Mouse (Mus musculus) embryonic stem cell, embryonic (primary cell): ENCODE data around the gene Adgrg6.

Experiments used
- CTCF ChIA-PET, 4 experiments: fragments of 300-600 bp in 2 of 4; fragments of 350-600 bp in 2 of 4; sonication (Branson Sonifier 250); formaldehyde crosslinking; loops; one replicate each; lab custom pipeline; 2022; ENCODE audit warnings: inconsistent platforms in 2 of 4; lab: Charles Lee
- POLR2A ChIA-PET, 4 experiments: fragments of 300-600 bp in 2 of 4; fragments of 350-600 bp in 2 of 4; sonication (Branson Sonifier 250); formaldehyde crosslinking; loops; one replicate each; lab custom pipeline; 2022; ENCODE audit warnings: antibody characterized with exemption in 4 of 4, inconsistent platforms in 1 of 4; lab: Charles Lee

The Adgrg6 gene

DNA sequence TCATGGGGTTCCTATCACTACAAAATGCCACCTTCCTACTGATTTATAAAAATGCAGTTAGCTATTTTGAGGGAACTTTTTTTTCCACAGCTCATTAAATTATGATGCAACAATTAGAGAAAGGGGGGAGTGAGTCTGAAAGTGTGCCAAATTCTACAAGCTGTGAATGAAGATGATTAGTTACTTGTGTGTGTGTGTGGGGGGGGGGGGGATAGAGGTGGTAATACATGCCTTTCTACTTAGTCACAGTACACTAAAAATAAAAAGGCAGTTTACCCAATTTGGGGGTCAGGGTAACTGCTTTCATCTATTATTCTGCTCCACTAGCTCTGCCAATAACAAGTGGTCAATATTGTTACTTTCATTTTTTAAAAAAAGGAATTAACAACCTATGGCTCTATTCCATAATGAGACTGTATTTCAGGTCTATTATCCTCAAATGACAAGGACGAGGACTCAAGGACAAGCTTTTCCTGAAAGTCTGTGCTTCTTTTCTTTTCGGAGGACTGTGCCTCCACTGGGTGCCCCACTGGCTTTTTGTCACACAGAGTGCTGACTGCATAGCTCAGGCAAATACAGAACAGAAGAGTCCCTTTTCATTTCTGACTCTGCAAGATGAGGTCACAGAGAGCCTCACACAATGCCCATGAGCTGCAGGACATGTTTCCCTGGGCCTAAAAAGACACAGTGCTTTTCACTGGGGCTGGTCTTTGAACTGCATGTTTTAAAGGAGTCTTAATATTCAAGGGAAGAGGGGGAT lies 33.4 kb downstream of the Adgrg6 start:
- POLR2A ChIA-PET = no interaction called here

DNA sequence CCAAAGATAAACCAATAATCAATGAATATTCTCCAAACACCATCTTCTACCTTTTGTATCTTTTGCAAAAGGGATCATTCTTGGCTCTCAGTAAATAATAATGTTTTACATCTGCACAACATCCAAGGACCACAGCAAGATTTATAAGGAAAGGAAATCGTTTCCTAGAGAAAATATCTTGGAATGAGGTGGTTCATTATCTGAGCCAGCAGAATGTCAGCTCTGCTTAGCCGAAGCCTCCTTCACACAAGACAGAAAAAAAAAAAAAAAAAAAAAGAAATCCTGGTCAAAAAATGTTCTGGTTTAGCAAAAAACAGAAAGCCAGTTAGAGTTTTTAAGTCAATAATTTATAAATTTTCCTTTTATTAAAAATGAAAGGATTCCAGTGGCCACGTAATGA lies 34.3 kb downstream of the Adgrg6 start:
- CTCF ChIA-PET = no interaction called here
- POLR2A ChIA-PET = no interaction called here

More for the DNA sequence above, 33.4 kb downstream of the Adgrg6 start:
- CTCF ChIA-PET = interaction anchor here in 1 of 4 experiments (0.5 kb wide), 1 partner anchor 108 kb away, joined by 3 read pairs; no protein-coding TSS in a partner anchor

DNA sequence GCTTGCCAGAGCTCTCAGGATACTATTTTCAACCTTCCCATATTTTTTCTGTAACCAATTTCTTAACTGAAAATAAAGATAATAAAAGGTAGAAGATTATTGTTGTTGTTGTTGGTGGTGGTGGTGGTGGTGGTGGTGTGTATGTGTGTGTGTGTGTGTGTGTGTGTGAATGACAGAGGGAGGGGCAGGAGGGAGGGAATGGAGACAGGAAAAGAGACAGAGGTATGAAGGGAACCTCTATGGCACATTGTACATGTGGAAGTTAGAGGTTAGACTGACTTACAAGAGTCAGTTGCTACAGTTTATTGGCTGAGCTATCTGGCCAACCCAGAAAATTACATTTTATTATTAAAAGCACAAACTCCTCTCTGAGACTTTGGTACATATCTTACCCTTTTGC lies 49.8 kb downstream of the Adgrg6 start:
- ChIA-PET CTCF (interaction anchor here in 1 of 4 experiments (0.6 kb wide), 1 partner anchor 92 kb away, joined by 6 read pairs; no protein-coding TSS in a partner anchor), POLR2A (no interaction called here)

DNA sequence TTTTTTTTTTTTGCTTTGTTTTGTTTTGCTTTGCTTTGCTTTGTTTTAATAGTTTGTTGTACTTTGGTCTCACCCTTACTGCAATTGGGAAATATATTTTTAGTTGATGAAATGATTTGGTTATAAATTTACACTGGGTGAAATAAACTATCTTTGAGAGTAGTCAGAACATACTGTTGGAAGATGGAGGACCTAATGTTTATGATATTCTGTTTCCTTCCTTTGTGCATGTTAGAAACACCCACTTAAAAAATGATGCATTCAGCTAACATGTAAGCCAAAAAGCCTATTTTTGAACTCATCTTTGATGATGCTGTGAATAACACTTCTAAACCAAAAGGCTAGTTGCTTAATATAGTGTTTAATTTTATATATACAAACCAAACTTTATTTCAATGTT lies 50.3 kb downstream of the Adgrg6 start:
- ChIA-PET CTCF (interaction anchor here in 1 of 4 experiments (0.6 kb wide), 1 partner anchor 91 kb away, joined by 6 read pairs; no protein-coding TSS in a partner anchor), POLR2A (no interaction called here)

DNA sequence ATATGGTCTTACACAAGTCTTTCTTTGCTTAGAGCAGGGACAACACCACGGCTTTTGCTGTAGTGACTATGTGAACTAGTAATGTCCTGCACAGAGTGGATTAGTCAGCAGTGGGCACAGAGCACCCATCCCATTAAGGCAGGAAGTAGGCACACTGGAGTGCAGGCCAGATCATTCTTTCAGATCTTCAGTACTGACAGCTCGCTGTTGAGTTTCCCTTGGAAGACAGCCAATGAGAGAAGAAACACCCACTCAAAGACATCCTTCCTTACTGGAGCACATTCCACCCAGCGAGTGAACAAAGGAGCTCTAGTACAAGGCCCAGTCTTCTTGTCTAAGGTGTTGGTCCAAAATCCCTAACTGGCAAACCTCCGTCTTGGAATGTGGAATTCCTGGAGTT lies 53.6 kb downstream of the Adgrg6 start:
- POLR2A ChIA-PET = no interaction called here
- CTCF ChIA-PET = no interaction called here

DNA sequence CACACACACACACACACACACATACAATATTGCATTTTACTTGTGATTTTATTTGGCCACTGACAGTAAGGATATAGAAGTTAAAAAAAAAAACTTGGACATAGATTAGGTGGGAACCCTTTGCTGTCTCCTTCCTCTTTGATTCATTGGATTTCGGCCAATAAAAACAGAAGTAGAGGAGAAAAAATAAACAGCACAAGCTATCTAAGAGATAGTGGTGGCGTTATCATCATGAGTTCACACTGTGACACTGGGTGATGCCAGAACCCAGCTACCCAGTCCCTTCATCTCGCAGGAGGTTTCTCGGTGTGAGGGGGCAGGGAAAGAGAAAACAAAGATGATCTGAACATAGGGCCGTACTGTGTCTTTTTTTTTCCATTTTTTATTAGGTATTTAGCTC lies 62.2 kb downstream of the Adgrg6 start:
- POLR2A ChIA-PET = interaction anchor here in 2 of 4 experiments (0.6 to 0.7 kb wide), 2 partner anchors 1058 to 1640 kb away, joined by 3 to 4 read pairs; no protein-coding TSS in a partner anchor
- CTCF ChIA-PET = no interaction called here

DNA sequence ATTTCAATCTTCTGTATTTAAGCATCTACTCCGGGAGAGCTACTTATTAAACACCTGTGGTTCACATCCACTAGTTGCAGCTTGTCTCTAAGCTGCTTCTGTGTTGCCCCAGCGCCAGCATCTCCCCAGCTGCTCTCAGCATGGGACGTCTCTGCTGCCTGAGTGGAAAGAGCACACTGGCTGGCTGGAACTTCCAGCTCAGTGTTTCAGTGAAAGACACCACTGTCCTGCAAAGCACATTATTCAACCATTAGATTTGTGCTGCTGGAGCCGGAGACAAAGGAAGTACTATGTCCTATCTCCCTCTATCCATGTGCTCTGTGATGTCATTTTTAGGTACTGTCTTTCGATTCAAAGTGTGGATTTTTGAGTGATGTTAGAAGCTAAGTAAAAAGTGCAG lies 63.0 kb downstream of the Adgrg6 start:
- ChIA-PET CTCF (interaction anchor here in 2 of 4 experiments (0.5 to 1.0 kb wide), 2 partner anchors 41 to 79 kb away, joined by 3 to 4 read pairs; no protein-coding TSS in a partner anchor), POLR2A (interaction anchor here in 1 of 4 experiments (0.7 kb wide), 1 partner anchor 1057 kb away, joined by 3 read pairs; no protein-coding TSS in a partner anchor)

DNA sequence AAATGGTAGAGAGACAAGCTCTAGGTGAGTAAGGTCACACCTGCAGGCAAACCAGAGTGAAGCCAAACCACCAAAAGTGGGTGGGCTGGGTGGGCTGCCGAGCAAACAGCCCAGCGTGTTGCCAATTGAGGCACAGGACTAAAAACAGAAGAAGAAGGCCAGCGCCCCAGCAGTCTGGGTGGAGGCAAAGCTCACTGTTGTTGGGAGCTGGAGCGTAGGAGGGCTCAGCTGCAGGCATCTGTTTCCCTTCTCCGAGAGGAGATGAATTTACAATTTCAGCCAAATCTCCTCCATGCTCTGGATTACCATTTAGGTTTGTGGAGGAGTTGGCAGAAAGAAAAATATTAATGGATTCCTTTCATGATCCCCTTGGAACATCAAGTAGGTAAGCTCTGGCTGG lies 64.5 kb downstream of the Adgrg6 start:
- POLR2A ChIA-PET = interaction anchor here in 1 of 4 experiments (1.2 kb wide), 1 partner anchor 21 kb away, joined by 4 read pairs; no protein-coding TSS in a partner anchor

DNA sequence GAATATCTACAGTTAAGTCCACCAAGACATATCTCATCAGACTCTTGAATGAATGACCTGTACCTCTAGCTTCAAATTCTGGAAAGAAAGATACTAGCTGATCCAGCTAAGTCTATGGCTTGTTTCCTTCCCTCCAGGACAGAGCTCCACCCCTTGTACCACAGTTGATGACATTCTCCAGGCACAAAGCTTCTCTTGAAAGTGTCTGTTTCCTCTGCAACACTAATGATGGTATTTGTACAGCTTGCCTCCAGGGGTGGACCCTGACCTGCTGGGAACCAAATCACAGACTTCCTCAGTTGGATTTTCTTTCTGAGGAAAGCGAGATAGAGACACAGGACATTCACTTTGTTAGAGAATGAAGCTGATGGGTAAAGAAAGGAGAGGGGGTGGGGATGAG lies 69.1 kb downstream of the Adgrg6 start:
- CTCF ChIA-PET = no interaction called here
- POLR2A ChIA-PET = no interaction called here

More for the DNA sequence above, 64.5 kb downstream of the Adgrg6 start:
- CTCF ChIA-PET = no interaction called here

DNA sequence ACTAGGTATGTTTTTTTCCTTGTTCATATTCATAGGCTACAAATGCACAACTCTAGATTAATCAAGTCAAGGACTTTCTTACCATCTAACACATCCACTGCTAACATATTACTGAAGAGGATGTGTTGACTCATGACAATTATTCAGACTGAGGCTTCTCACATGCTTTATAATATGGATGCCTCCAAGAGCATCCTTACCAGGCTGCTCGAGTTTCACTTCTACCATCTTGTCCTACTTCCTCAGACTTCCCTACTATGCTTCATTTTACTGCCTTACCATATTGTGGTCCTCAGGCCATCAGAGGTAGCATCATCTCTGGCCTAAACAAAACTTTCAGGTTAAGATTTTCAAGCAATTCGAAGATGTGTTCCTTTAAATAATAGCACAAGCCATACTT lies 69.8 kb downstream of the Adgrg6 start:
- CTCF ChIA-PET = no interaction called here
- POLR2A ChIA-PET = no interaction called here

DNA sequence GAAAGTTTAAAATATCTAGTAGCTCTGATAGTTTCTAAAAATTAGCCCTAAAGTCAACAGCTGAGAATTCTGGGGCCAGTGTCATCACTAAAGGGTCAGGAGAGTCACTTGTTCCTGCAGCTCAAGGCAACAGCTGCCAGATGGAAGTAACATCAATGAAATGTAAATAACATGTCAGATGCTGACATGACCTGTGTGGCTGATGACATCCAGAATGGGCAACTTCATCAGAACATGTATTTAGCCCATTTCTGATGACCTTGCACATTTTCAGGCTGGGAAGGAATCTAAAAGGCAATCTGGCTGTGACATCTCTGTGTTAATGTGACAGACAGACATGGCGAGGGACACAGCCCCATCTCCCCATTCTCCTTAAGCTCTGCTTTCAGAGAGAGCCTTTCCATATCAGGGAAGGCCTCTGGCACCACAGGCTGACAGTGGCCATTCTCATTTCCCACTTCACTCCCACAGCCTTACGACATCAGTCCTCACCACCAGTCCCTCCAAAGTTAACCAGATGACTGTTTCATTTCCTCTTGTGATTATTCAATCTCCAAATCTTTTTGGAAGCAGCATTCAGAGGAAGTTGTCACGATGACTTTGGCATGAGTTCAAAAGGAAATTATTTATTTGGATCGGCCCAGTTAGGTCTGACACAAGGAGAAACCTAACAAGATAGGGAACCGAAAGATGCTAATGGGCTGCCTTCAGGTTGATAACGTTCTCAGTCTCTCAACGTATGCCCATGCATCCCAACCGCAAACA lies 70.7 kb downstream of the Adgrg6 start:
- CTCF ChIA-PET = no interaction called here
- POLR2A ChIA-PET = no interaction called here

DNA sequence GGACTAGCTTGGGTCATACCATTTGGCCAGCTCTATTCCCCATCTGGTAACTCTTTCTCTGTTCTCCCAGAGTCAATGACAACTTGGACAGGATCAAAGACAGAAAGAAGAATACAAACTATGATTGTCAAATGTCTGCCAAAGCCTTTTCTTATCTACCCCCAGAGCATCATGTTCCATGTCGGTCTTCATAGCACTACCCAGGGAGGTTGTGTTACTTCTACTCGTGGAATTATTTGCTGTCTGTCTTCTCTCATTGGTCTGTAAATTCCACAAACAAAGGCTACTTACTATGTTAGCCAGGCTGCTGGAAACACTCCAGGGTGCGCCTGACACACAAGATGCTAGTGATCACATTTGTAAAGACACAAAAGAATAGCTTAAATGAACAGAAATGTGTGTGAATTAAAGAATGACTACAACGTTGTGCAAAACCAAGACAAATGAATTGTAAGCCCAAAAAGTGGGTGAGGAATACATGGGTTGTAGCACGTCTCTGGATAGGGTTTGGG lies 74.4 kb downstream of the Adgrg6 start:
- CTCF ChIA-PET = no interaction called here
- POLR2A ChIA-PET = no interaction called here

DNA sequence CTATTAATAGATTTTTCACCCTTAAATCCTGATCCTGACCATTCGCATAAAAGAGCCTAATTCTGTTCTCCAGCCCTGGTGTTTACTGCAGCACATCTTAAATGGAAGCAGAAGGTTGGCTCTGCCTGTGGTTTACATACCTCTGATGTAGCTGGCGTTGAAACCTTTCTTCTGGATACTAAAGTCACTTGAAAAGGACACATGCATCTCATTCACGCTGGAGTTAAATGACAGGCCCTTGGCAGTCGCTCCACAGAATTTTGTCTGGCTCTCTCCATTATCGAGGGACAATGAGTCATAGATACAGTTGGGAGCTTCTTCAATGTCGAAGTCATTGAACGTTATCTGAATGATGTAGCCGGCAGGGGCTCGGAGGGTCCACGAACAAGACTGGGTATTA lies 76.8 kb downstream of the Adgrg6 start:
- POLR2A ChIA-PET = no interaction called here
- CTCF ChIA-PET = no interaction called here

DNA sequence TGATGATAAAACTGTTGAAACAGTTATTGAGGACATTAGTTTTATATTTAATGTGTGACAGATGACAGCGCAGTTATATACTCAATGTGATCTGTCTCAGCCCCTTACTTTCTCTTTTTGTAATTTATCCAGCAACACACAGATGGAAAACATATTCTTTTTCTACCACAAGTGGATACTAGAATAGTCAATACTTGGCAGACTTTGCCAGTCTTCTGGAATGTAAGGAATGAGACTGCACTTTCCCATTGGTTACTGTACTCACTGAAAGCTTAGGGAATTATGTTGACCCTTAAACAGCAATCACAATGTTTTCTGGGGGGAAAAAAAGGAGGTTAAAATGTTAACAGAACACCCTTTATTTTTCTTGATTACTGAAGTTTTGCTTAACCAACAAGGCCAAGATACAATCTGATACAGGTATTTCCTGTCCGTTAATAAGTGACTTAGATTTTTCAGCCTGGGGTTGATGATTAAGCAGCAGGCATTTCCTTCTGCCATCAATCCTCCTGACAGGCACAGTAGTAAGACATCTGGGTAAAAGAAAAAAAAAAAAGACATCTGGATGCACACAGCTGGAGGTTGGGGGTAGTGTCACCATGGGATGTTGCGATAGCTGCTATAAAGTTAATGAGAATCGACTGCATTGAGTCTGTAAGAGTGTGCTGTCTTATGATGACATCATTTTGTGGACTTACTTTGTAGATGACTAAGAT lies 81.5 kb downstream of the Adgrg6 start:
- ChIA-PET POLR2A (no interaction called here), CTCF (interaction anchor here in 1 of 4 experiments (0.7 kb wide), 1 partner anchor 197 kb away, joined by 5 read pairs; no protein-coding TSS in a partner anchor)

DNA sequence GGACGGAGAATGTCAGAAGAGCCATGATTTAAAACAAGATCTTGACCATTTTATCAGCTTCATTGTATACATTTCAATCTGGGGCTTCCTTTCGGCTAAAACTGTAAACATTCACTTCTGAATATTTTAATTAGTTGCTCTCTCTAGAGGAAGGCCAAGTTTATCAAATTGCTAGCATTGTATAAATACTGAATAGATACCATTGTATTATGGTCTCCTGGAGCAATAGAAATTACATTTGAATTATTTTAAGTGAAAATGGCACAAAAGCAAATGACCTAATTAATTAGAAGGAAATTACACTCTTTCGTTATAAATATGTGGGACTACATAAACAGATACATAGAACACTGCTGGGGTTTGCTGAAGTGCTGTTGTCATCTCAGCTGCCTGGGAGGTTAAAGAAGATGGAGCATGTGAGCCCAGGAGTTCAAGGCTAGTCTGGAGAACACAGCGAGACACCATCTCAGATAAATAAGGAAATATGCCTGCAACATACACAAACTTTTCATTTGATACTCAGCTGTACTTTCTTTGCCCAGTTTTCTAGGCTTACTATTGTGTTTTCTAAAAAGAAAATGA lies 84.4 kb downstream of the Adgrg6 start:
- POLR2A ChIA-PET = interaction anchor here in 1 of 4 experiments (0.6 kb wide), 1 partner anchor 239 kb away, joined by 4 read pairs; no protein-coding TSS in a partner anchor
- CTCF ChIA-PET = no interaction called here

DNA sequence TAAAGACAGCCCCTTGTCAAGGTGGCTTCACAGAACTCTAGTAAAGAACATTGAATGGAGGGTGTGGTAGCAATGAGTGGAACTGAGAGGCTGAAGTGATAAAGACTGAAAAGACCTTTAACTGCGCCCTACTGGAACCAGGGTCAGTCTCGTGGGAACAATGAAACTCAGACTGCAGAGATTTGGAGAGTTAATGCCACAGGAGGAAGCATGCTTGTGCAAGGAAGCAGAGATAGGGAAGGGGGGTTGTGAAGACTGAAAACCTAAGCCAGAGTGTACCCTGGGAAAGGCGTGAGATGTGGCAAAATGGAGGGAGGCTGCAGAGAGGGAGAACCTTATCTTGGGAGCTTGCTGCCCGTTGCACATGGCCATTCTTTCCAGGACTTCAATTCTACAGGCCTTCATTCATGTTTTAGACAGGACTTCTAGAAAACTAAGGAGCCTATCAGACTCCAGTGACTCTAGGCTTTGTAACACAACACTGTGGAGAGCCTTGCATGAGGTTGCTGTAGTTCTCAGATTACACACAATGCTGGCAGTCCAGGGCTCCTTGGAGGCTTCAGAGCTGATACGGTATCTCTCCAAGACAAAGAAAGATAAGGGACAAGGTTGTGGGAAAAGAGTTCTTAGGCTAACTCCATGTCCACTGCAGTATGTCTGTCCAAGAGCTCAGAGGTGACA lies 85.1 kb downstream of the Adgrg6 start:
- POLR2A ChIA-PET = interaction anchor here in 2 of 4 experiments (0.6 to 1.5 kb wide), 2 partner anchors 9 to 20 kb away, joined by 3 to 4 read pairs; no protein-coding TSS in a partner anchor
- CTCF ChIA-PET = no interaction called here

DNA sequence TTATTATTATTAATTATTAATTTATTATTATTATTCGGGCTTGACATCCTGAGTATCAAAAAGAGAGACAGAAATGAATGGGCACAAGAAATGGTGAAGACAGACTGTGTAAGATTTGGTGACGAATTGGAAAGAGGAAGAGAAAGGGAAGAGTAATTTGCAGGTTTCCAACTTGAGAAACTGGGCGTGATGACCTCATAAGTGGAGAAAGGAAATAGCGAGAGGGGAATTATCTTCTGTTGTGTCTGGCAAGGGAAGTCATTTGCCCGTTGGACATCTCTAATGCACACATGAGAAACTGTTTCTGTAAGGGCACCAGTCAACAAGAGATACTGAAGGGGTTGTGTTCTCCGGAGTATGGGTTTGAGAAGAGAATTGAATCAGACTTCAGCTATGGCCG lies 85.6 kb downstream of the Adgrg6 start:
- ChIA-PET CTCF (interaction anchor here in 1 of 4 experiments (0.7 kb wide), 1 partner anchor 805 kb away, joined by 3 read pairs; no protein-coding TSS in a partner anchor), POLR2A (interaction anchor here in 2 of 4 experiments (0.6 to 1.5 kb wide), 2 partner anchors 8 to 20 kb away, joined by 3 to 4 read pairs; no protein-coding TSS in a partner anchor)

DNA sequence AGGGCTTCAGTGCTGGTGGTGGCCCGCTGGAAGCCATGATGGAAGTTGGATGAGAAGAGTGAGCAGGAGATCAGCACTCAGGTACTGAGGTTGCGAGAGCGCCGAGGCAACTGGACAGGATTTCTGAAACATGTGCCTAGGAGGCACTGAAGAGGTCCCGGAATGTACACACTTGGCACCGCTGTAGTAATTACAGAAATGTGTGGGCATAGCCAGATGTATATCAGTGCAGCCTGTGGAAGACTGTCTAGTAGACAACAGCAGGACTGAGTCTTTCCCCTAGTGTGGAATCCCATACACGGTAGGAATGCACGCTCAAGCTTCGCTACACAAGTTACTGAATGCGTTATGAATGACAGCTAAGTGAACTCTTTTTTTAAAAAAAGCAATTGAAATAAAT lies 86.1 kb downstream of the Adgrg6 start:
- POLR2A ChIA-PET = interaction anchor here in 2 of 4 experiments (0.6 to 1.5 kb wide), 2 partner anchors 8 to 21 kb away, joined by 3 to 4 read pairs; no protein-coding TSS in a partner anchor
- CTCF ChIA-PET = interaction anchor here in 1 of 4 experiments (0.6 to 0.7 kb wide), 2 partner anchors 10 to 805 kb away, joined by 3 read pairs; no protein-coding TSS in a partner anchor
